Mouse (Mus musculus) spleen, adult 12 weeks (tissue): ENCODE measurements at regions not wholly inside any gene's neighbourhood (a gene's known extent, or its start where the extent isn't known, plus 50 kb on each side); places are given as distances from the start of the nearest gene placed in this dataset.

Experiments used
- DNase-seq: peaks from one replicate; pipeline ENCODE4 v3.0.0; 2022; ENCODE audit warnings: low spot score

- DNase-seq: no peak
Observed at GRCm38 (mm10) chr7:90059249-90059628, 70.8 kb upstream of the Picalm start.

GRCm38 (mm10) chr7:90059629-90060301, 70.2 kb upstream of the Picalm start:
- no peak for DNase-seq

- DNase-seq: peak; percentile 62
Observed at GRCm38 (mm10) chr7:90060343-90061175, 69.5 kb upstream of the Picalm start.

GRCm38 (mm10) chr7:90061701-90062100, 68.3 kb upstream of the Picalm start:
- DNase-seq: no peak

- no peak for DNase-seq
Observed at GRCm38 (mm10) chr7:90062874-90063273, 67.1 kb upstream of the Picalm start.

- no peak for DNase-seq
Observed at GRCm38 (mm10) chr7:90064198-90064597, 65.8 kb upstream of the Picalm start.

- no peak for DNase-seq
Observed at GRCm38 (mm10) chr7:90065269-90065955, 64.6 kb upstream of the Picalm start.

GRCm38 (mm10) chr7:90066275-90066674, 63.7 kb upstream of the Picalm start:
- no peak for DNase-seq

- DNase-seq: no peak
Observed at GRCm38 (mm10) chr7:90067961-90068665, 61.9 kb upstream of the Picalm start.

GRCm38 (mm10) chr7:90070267-90070666, 59.7 kb upstream of the Picalm start:
- DNase-seq: no peak

- no peak for DNase-seq
Observed at GRCm38 (mm10) chr7:90073865-90074264, 56.1 kb upstream of the Picalm start.

GRCm38 (mm10) chr7:90074592-90074991, 55.4 kb upstream of the Picalm start:
- peak; percentile 26 for DNase-seq

- no peak for DNase-seq
Observed at GRCm38 (mm10) chr7:90077565-90077964, 52.4 kb upstream of the Picalm start.

GRCm38 (mm10) chr7:90080083-90080772, 49.8 kb upstream of the Picalm start:
- DNase-seq: peak; percentile 45
